Mouse (Mus musculus) stomach, embryonic 16.5 days (tissue): ENCODE results near the gene March6. TPM values are rescaled to one million over a fixed set of nuclear protein-coding genes. Genes with fewer than 3 reads are reported as not detected.
A peak's percentile ranks its signal among the peaks of the same experiment; 100 is the strongest.

Experiments
- ATAC-seq: fragments of 200-750 bp; cut with Nextera tagmentation; 2 replicates; pipeline ENCODE4 v1.8.0; 2017; ENCODE audit warnings: moderate number of reproducible peaks, moderate TSS enrichment; ENCODE audit not compliant: insufficient read depth, low FRiP score
- H3K27ac ChIP-seq: fragments of 300-500 bp; sonication (generic); 2 replicates; pipeline ENCODE4 v1.5.1; 2014; ENCODE audit warnings: low read length
- H3K27me3 ChIP-seq: fragments of 300-500 bp; sonication (generic); 2 replicates; pipeline ENCODE4 v1.6.1; 2014; ENCODE audit warnings: low read length, control low read depth, mixed read lengths; ENCODE audit not compliant: control insufficient read depth, insufficient read depth
- H3K36me3 ChIP-seq: fragments of 300-500 bp; sonication (generic); 2 replicates; pipeline ENCODE4 v1.6.1; 2014; ENCODE audit warnings: low read length; ENCODE audit not compliant: control insufficient read depth, insufficient read depth
- H3K4me1 ChIP-seq: fragments of 300-500 bp; sonication (generic); 2 replicates; pipeline ENCODE4 v1.6.1; 2014; ENCODE audit warnings: low read length, control low read depth, mixed read lengths; ENCODE audit not compliant: control insufficient read depth, insufficient read depth
- H3K4me2 ChIP-seq: fragments of 300-500 bp; sonication (generic); 2 replicates; pipeline ENCODE4 v1.6.1; 2014; ENCODE audit warnings: low read depth, low read length, mixed read lengths
- H3K4me3 ChIP-seq: fragments of 300-500 bp; sonication (generic); replicated peaks from 2 replicates; pipeline ENCODE4 v1.5.1; 2014; ENCODE audit warnings: mild to moderate bottlenecking, low read length
- H3K9ac ChIP-seq: fragments of 300-500 bp; sonication (generic); 2 replicates; pipeline ENCODE4 v1.6.1; 2014; ENCODE audit warnings: low read length
- H3K9me3 ChIP-seq: fragments of 300-500 bp; sonication (generic); replicated peaks from 2 replicates; pipeline ENCODE4 v1.6.1; 2016; ENCODE audit warnings: low read length, control low read depth; ENCODE audit not compliant: control insufficient read depth
- WGBS: fragments of 180-500 bp; shearing (Covaris S2); extraction: QIAGEN DNeasy Blood & Tissue Kit; methylation state at CpG from one replicate; pipeline ENCODE4 v1.1.7; 2014; 5-methylcytosine and 5-hydroxymethylcytosine counted together
- polyA plus RNA-seq: library from polyadenylated mRNA; unstranded; fragments of >200 nt; fragmentation: Nextera tagmentation; extraction: Ambion mirVana; gene quantifications from 2 replicates; pipeline ENCODE4 v1.2.1, GENCODE M21; 2015

The March6 gene
- polyA plus RNA-seq, 1 experiment from 2014 or later: 30.2 TPM

DNA sequence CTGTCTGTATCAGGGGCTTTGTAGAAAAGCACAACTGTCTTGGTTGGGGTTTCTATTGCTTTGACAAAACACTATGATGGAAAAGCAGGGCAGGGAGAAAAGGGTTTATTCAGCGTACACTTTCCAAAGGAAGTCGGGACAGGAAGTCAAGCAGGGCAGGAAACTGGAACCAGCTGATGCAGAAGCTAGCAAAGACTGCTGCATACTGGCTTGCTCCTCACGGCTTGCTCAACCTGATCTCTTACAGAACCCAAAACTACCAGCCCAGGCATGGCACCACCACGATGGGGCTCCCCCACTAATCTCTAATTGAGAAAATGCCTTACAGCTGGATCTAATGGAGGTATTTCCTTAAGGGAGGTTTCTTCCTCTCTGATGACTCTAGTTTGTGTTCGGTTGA, 16.6 kb upstream of the March6 start:
- 61% methylated on average over 5 of the region's 5 CpGs for WGBS

DNA sequence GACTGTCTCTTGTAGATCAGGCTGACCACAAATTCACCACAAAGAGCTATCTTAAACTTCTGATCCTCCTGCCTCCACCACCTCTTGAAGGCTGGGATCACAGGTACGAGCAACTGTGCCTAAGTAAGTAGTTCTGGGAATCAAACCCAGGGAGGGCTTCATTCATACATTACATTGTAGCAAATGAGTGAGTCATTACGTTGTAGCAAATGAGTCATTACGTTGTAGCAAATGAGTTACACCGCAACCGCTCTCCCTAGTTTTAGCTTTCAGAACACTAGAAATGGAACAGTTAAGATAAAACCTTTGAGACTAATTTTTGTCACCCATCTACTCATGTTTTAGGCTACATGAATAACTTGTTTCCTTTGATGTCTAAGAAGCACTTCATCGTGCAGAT, 15.4 kb upstream of the March6 start:
- Histone ChIP-seq H3K4me2 (no peak overlapping the region), H3K9ac (no peak overlapping the region), H3K27me3 (no peaks in the 10 kb centered on the region), H3K4me1 (peaks cover 6% of the 10 kb centered on the region; the same call in 1 of the 2 replicates), H3K9me3 (no peaks in the 10 kb centered on the region), H3K36me3 (no peaks in the 10 kb centered on the region), H3K27ac (no peak overlapping the region), H3K4me3 (no peak overlapping the region)
- ATAC-seq: no peak
- 85% methylated on average over 6 of the region's 6 CpGs for WGBS

More for the DNA sequence above, 16.6 kb upstream of the March6 start:
- no peak for ATAC-seq
- peaks cover 6% of the 10 kb centered on the region; the same call in 1 of the 2 replicates for H3K4me1 ChIP-seq
- no peaks in the 10 kb centered on the region for H3K9me3 ChIP-seq
- H3K9ac ChIP-seq: no peak overlapping the region
- no peak overlapping the region for H3K4me3 ChIP-seq
- H3K4me2 ChIP-seq: no peak overlapping the region
- H3K27ac ChIP-seq: no peak overlapping the region
- H3K36me3 ChIP-seq: no peaks in the 10 kb centered on the region
- no peaks in the 10 kb centered on the region for H3K27me3 ChIP-seq

DNA sequence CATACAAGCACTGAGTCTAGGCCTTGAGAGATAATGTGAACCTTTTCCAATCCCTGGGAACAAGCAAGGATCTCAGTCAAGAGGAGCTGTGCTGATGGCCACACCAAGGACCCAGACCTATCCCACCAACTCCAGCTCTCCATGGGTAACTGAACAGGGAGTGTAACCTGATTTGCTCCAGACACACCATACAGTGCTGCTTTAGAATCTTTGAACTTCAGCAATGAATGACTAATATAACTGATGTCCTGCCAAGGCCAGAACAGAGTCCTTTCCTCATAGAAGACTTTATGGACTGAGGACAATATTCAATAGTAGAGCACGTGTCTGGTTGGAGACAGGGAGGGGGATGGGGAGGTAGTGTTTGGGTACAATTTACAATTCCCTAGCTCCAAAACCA, 14.2 kb upstream of the March6 start:
- no peak overlapping the region for H3K27ac ChIP-seq
- no peak overlapping the region for H3K4me3 ChIP-seq
- H3K9me3 ChIP-seq: no peaks in the 10 kb centered on the region
- WGBS: 50% methylated on average over 1 of the region's 1 CpGs
- H3K4me1 ChIP-seq: peaks cover 13% of the 10 kb centered on the region
- ATAC-seq: no peak
- H3K36me3 ChIP-seq: no peaks in the 10 kb centered on the region
- H3K27me3 ChIP-seq: no peaks in the 10 kb centered on the region
- H3K4me2 ChIP-seq: no peak overlapping the region
- H3K9ac ChIP-seq: no peak overlapping the region

DNA sequence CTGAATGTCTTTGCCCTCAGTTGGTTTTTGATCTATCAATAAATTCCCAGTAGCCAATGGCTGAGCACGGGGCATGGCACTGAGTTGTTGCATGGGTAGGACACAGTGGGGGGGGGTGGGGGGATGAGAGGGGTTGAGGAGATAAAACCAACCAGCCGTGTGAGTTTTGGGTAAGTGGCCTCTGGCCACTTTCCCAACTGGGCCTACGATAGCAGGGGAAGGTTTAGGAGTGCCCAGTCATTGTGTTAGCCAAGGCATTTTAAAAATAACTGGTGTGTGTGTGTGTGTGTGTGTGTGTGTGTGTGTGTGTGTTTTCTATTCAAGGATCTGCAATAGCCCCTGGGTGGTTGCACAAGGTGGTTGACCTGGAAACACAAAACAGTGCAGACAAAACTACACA, 12.4 kb upstream of the March6 start:
- Histone ChIP-seq H3K27me3 (no peaks in the 10 kb centered on the region), H3K9ac (no peak overlapping the region), H3K4me2 (no peak overlapping the region), H3K4me3 (no peak overlapping the region), H3K9me3 (no peaks in the 10 kb centered on the region), H3K36me3 (no peaks in the 10 kb centered on the region), H3K27ac (no peak overlapping the region), H3K4me1 (peaks cover 14% of the 10 kb centered on the region)
- no peak for ATAC-seq
- 28% methylated on average over 3 of the region's 3 CpGs for WGBS

DNA sequence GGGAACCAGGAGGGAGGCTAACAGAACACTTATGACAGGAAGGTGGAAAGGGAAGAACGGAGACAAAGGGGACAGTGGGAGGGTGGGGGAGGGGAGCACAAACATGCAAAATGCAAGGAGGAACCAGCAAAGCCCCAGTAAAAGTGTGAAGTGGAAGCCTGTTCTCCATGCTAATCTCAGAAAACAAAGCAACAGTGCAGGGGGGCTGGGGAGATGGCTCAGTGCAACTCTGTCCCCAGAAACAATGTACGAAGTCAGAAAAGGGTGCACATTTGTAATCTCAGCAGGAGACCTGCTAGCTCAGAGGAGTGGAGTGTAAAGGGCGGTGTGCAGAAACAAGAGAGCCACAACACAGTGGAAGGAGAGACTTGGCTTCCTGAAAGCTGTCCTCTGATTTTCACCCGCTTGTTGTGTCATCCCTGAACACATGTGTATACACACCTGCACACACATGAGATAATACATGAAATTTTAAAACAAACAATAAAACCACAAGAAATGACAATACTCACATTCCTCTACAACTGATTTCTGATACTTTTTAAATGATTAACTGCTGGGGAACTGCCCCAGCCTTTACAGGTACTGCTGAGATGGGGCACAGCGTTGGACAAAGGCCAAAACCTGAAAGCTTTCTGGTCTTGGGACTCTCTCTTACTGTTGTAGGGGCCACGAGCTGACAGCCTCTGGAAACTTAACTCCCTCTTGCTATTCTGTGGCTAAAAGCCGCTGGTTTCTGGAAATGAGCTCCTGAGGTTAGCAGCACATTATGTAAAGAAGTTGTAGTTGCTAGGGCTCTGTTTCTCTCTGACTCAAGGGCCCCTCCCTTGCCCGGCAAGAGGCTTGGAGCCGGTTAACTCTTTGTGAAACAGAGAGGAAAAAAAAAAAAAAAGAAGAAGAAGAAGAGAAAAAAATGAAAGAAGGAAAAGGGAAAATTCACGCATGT, 11.4 kb upstream of the March6 start:
- no peaks in the 10 kb centered on the region for H3K27me3 ChIP-seq
- no peaks in the 10 kb centered on the region for H3K9me3 ChIP-seq
- H3K27ac ChIP-seq: peak overlapping the region; percentile 64
- H3K4me1 ChIP-seq: peaks cover 14% of the 10 kb centered on the region
- H3K4me3 ChIP-seq: no peak overlapping the region
- 0 out of 2 replicates have a peak overlapping the region, but pooled peaks have one; percentile 1 for H3K4me2 ChIP-seq
- no peaks in the 10 kb centered on the region for H3K36me3 ChIP-seq
- H3K9ac ChIP-seq: no peak overlapping the region; the same call in 1 of the 2 replicates
- WGBS: 10% methylated on average over 10 of the region's 10 CpGs
- ATAC-seq: peak; percentile 33; the same call in 1 of the 2 replicates

DNA sequence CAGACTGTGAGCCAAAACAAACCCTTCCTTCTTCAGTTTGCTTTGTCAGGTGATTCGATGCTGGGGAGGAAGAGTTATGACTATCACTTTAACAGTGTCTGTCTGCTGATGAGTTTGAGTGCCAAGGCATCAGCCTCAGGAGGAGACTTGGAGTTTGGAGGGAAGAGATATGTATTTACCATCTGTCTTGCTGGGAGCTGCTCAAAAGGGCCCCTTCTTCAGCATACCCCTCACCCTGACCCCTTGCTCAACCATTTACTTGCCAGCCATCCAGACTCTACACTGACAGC, 9.6 kb upstream of the March6 start:
- no peaks in the 10 kb centered on the region for H3K9me3 ChIP-seq
- 0 out of 2 replicates have a peak overlapping the region, but pooled peaks have one; percentile 25 for H3K27ac ChIP-seq

DNA sequence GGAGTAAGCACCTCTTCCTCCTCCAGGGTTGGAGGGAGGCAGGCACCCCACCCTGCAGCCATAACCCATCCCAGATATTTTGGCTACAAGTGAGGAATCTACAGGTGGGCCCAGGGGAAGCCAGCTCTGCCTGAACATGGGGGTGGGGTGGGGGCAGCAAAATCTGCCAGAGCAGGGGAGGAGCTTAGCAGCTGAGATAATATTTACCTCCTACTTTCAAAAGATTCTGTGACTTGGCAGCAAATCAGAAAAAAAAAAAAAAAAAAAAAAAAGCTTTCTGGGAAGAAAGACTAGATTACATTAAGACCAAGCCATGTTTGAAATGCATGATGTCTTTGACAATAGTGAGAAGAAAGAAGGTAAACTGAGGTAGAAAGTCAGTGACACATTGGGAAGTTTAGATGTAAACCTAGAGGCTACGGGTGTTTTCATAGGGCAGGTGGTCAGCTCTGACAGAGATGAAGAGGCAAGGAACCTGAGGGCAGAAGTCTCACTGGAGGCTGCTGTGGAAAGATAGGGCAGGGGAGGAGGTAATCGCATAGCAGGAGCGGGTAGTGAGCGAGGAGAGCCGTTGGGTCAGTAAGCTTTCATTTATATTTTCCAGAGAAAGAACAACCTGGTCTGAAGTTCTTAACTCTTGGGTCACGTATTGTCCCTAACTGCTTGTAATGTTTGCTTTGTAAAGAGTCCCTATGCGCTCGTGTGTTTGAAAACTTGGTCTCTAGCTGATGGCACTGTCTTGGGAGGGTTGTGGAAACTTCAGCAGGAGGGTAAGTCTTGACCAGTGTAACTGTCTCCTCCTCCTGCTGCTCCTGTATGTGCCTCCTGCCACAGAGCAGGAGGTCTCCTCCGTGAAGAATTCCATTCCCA, 9.0 kb upstream of the March6 start:
- ATAC-seq: peak; percentile 45; the same call in 1 of the 2 replicates
- no peaks in the 10 kb centered on the region for H3K9me3 ChIP-seq
- no peak overlapping the region for H3K4me3 ChIP-seq
- no peaks in the 10 kb centered on the region for H3K36me3 ChIP-seq
- H3K4me1 ChIP-seq: peaks cover 22% of the 10 kb centered on the region
- H3K27ac ChIP-seq: peak overlapping the region; percentile 25; the same call in 1 of the 2 replicates
- WGBS: 34% methylated on average over 9 of the region's 9 CpGs
- no peak overlapping the region for H3K9ac ChIP-seq
- 0 out of 2 replicates have a peak overlapping the region, but pooled peaks have one; percentile 6 for H3K4me2 ChIP-seq
- no peaks in the 10 kb centered on the region for H3K27me3 ChIP-seq

More for the DNA sequence above, 9.6 kb upstream of the March6 start:
- 0 out of 2 replicates have a peak overlapping the region, but pooled peaks have one; percentile 6 for H3K4me2 ChIP-seq
- H3K4me1 ChIP-seq: peaks cover 23% of the 10 kb centered on the region
- H3K27me3 ChIP-seq: no peaks in the 10 kb centered on the region
- no peak overlapping the region for H3K9ac ChIP-seq
- no peaks in the 10 kb centered on the region for H3K36me3 ChIP-seq
- WGBS: 13% methylated on average over 1 of the region's 1 CpGs
- no peak overlapping the region for H3K4me3 ChIP-seq
- no peak for ATAC-seq

DNA sequence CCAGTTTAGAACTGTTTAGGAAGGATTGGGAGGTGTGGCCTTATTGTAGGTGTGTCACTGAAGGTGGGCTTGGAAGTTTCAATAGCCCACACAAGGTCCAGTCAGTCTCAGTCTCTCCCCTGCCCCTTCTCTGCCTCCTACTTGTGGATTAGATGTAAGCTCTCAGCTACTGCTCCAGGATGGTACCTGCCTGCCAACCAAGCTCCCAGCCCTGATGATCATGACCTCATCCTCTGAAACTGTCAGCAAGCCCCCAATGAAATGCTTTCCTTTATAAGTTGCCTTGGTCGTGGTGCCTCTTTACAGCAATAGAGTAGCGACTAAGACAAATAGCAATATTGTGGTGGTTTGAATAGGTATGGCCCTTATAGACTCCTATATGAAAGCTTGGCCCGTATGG, 7.5 kb upstream of the March6 start:
- no peak for ATAC-seq
- Histone ChIP-seq H3K4me2 (no peak overlapping the region), H3K27ac (no peak overlapping the region), H3K9ac (no peak overlapping the region), H3K4me3 (no peak overlapping the region), H3K27me3 (no peaks in the 10 kb centered on the region), H3K4me1 (peaks cover 19% of the 10 kb centered on the region), H3K9me3 (no peaks in the 10 kb centered on the region), H3K36me3 (no peaks in the 10 kb centered on the region)
- 89% methylated on average over 3 of the region's 3 CpGs for WGBS

DNA sequence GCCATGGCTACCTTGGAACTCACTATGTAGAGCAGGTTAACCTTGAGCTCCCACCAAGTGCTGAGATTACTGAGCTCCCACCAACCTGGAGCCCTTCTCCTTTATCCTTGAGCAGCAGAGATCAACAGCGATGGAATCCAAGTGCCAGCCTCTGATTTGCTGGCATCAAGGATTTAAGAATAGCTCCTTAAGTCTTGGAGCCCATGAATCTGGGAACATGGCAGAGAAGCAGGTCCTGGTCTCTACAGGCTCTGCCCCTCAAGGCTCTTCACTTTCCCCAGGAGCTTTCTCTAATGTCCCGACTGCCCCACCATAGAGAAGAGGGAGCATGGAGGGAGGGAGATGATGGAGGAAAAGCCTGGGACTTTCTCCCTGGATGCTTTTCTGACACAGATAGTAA, 6.9 kb upstream of the March6 start:
- H3K36me3 ChIP-seq: no peaks in the 10 kb centered on the region
- H3K4me1 ChIP-seq: peaks cover 19% of the 10 kb centered on the region
- no peak overlapping the region for H3K9ac ChIP-seq
- H3K27ac ChIP-seq: no peak overlapping the region
- H3K9me3 ChIP-seq: no peaks in the 10 kb centered on the region
- 94% methylated on average over 2 of the region's 2 CpGs for WGBS
- no peak overlapping the region for H3K4me2 ChIP-seq
- H3K27me3 ChIP-seq: no peaks in the 10 kb centered on the region
- no peak for ATAC-seq
- no peak overlapping the region for H3K4me3 ChIP-seq
